Mouse (Mus musculus) heart, embryonic 16.5 days (tissue): ENCODE measurements around the gene Nefh. TPM values are rescaled to one million over a fixed set of nuclear protein-coding genes. Genes with fewer than 3 reads are reported as not detected.
A peak's percentile ranks its signal among the peaks of the same experiment; 100 is the strongest.

Source experiments
- ATAC-seq: fragments of 200-750 bp; cut with Nextera tagmentation; replicated peaks from 2 replicates; pipeline ENCODE4 v1.8.0; 2017; ENCODE audit warnings: moderate number of reproducible peaks; ENCODE audit not compliant: insufficient read depth, low FRiP score; ENCODE audit errors: extremely low read depth
- H3K27ac ChIP-seq: fragments of 300-500 bp; sonication (generic); 2 replicates; pipeline ENCODE4 v1.5.1; 2014; ENCODE audit warnings: mild to moderate bottlenecking, low read length, control low read depth, moderate library complexity
- H3K27me3 ChIP-seq: fragments of 300-500 bp; sonication (generic); 2 replicates; pipeline ENCODE4 v1.6.1; 2014; ENCODE audit warnings: low read length, mixed read lengths; ENCODE audit not compliant: control insufficient read depth, insufficient read depth
- H3K36me3 ChIP-seq: fragments of 300-500 bp; sonication (generic); 2 replicates; pipeline ENCODE4 v1.6.1; 2014; ENCODE audit not compliant: control insufficient read depth, insufficient read depth
- H3K4me1 ChIP-seq: fragments of 300-500 bp; sonication (generic); 2 replicates; pipeline ENCODE4 v1.6.1; 2014; ENCODE audit warnings: low read length, mixed read lengths; ENCODE audit not compliant: control insufficient read depth, insufficient read depth
- H3K4me2 ChIP-seq: fragments of 300-500 bp; sonication (generic); 2 replicates; pipeline ENCODE4 v1.6.1; 2014; ENCODE audit warnings: low read depth, mild to moderate bottlenecking, control low read depth, low read length
- H3K4me3 ChIP-seq: fragments of 300-500 bp; sonication (generic); 2 replicates; pipeline ENCODE4 v1.5.1; 2014; ENCODE audit warnings: mild to moderate bottlenecking, control low read depth, low read length
- H3K9ac ChIP-seq: fragments of 300-500 bp; sonication (generic); 2 replicates; pipeline ENCODE4 v1.6.1; 2014; ENCODE audit warnings: low read length, control low read depth
- H3K9me3 ChIP-seq: fragments of 300-500 bp; sonication (generic); replicated peaks from 2 replicates; pipeline ENCODE4 v1.6.1; 2016; ENCODE audit warnings: low read length; ENCODE audit not compliant: control insufficient read depth
- WGBS: fragments of 180-500 bp; shearing (Covaris S2); extraction: QIAGEN DNeasy Blood & Tissue Kit; methylation state at CpG from one replicate; pipeline ENCODE4 v1.1.7; 2014; 5-methylcytosine and 5-hydroxymethylcytosine counted together
- polyA plus RNA-seq: library from polyadenylated mRNA; unstranded; fragments of >200 nt; fragmentation: Nextera tagmentation; extraction: Ambion mirVana; gene quantifications from 2 replicates; pipeline ENCODE4 v1.2.1, GENCODE M21; 2015

Nefh gene
- polyA plus RNA-seq, 1 experiment from 2014 or later = 0.60 TPM

DNA sequence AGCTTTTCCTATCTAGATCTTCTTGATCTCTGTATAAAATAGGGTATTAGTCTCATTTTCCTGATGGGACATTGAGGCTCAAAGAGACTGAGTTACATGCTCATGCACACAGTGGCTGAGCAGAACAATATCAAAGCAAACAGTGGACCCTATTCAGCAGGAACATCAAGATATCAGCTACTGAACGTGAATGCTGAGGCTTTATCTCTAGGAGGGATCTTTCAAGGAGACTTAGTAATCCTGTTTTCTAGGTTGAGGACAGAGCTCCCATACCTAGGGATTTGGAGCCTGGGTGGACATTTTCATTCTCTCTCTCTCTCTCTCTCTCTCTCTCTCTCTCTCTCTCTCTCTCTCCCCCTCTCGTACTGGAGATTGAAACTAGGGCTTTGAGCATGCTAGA lies 35.7 kb upstream of the Nefh start:
- H3K9ac ChIP-seq = no peak overlapping the region
- no peak overlapping the region for H3K4me3 ChIP-seq
- peaks cover 15% of the 10 kb centered on the region for H3K4me1 ChIP-seq
- no peaks in the 10 kb centered on the region for H3K27me3 ChIP-seq
- no peak overlapping the region for H3K27ac ChIP-seq
- H3K36me3 ChIP-seq = no peaks in the 10 kb centered on the region
- H3K4me2 ChIP-seq = no peak overlapping the region
- 66% methylated on average over 2 of the region's 2 CpGs for WGBS
- no peak for ATAC-seq
- no peaks in the 10 kb centered on the region for H3K9me3 ChIP-seq

- no peak overlapping the region for H3K9ac ChIP-seq
- no peak overlapping the region for H3K27ac ChIP-seq
- no peaks in the 10 kb centered on the region for H3K27me3 ChIP-seq
- no peaks in the 10 kb centered on the region for H3K36me3 ChIP-seq
- H3K9me3 ChIP-seq = no peaks in the 10 kb centered on the region
- H3K4me2 ChIP-seq = no peak overlapping the region
- H3K4me1 ChIP-seq = peaks cover 13% of the 10 kb centered on the region
- WGBS = 33% methylated on average over 3 of the region's 3 CpGs
- no peak overlapping the region for H3K4me3 ChIP-seq
- no peak for ATAC-seq
Observed at GRCm38 (mm10) chr11:4983010-4983409, 35.1 kb upstream of the Nefh start.

DNA sequence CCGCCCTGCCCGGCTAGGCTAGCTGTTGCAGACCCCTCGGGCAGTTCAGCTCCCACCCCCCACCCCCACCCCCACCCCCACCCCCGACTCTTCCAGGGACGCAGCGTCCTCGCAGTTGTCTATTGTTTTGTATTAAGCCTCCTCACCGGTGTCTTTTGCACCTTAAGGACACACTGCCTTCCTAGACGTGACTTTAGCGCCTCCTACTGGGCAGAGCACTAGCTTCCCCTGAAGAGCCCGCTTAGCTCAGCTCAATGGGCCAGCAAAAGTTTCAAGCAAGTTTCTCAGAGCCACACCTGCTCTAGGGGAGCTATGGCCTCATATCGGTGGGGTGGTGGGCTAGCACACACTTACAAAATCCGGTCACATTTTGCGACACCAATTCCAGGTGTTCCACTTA lies 27.8 kb upstream of the Nefh start:
- 0 out of 2 replicates have a peak, but pooled peaks have one; percentile 57 for ATAC-seq
- no peaks in the 10 kb centered on the region for H3K36me3 ChIP-seq
- no peak overlapping the region for H3K27ac ChIP-seq
- H3K27me3 ChIP-seq = no peaks in the 10 kb centered on the region
- peak overlapping the region; percentile 26; the same call in 1 of the 2 replicates for H3K4me2 ChIP-seq
- H3K4me1 ChIP-seq = no peaks in the 10 kb centered on the region
- H3K9ac ChIP-seq = no peak overlapping the region
- no peaks in the 10 kb centered on the region for H3K9me3 ChIP-seq
- 7% methylated on average over 14 of the region's 14 CpGs for WGBS
- no peak overlapping the region for H3K4me3 ChIP-seq

GRCm38 (mm10) chr11:4974376-4975122 lies 26.7 kb upstream of the Nefh start:
- Histone ChIP-seq H3K4me3 (no peak overlapping the region), H3K9ac (no peak overlapping the region), H3K36me3 (no peaks in the 10 kb centered on the region), H3K4me1 (no peaks in the 10 kb centered on the region), H3K27ac (peak overlapping the region; percentile 68), H3K9me3 (no peaks in the 10 kb centered on the region), H3K4me2 (no peak overlapping the region), H3K27me3 (no peaks in the 10 kb centered on the region)
- ATAC-seq = peak; percentile 50; the same call in 1 of the 2 replicates
- WGBS = 56% methylated on average over 11 of the region's 11 CpGs

GRCm38 (mm10) chr11:4973871-4974256 lies 26.0 kb upstream of the Nefh start:
- Histone ChIP-seq H3K9ac (no peak overlapping the region), H3K4me1 (no peaks in the 10 kb centered on the region), H3K27me3 (no peaks in the 10 kb centered on the region), H3K4me3 (no peak overlapping the region), H3K9me3 (no peaks in the 10 kb centered on the region), H3K36me3 (no peaks in the 10 kb centered on the region), H3K27ac (peak overlapping the region; percentile 44; the same call in 1 of the 2 replicates), H3K4me2 (no peak overlapping the region)
- 78% methylated on average over 2 of the region's 2 CpGs for WGBS
- no peak for ATAC-seq

DNA sequence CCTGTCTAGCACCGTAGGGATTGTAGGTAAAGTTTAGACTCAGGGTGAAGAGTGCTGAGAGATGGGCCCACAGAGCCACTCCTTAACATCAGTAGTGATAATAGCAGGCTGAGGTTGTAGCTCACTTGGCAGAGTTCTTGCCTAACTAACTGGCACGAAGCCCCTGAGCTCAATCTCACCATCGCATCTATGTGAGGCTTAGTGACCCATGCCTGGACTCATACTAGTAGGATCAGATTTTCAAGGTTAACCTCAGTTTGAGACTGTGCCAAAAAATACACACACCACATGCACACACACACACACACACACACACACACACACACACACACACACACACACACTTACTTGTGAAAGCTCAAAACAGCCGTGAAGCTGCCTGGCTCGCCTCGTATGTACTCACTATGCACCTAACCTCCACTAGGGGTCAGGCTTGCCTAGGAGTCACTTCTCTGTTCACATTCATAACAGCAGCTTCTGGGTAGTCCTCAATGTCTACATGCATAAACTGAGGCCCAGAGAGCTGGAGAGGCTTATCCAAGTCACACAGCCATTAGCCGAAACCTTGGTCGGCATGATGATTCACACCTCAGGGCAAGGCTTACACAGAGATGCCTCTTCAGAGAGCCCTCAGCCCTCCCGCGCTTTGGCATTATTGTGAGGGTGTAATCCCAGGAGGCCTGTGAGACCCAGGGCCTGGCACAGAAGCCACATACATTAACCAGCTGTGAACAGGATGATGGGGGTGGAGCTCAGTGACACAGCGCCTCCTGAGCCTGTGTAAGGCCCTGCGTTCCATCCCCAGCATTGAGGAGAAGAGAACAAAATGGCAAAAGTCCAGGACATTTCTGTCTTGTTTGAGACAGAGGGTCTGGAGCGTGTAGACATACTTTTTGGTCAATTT lies 25.4 kb upstream of the Nefh start:
- Histone ChIP-seq H3K4me3 (no peak overlapping the region), H3K27ac (no peak overlapping the region; the same call in 1 of the 2 replicates), H3K4me1 (no peaks in the 10 kb centered on the region), H3K9me3 (no peaks in the 10 kb centered on the region), H3K36me3 (no peaks in the 10 kb centered on the region), H3K4me2 (no peak overlapping the region), H3K27me3 (no peaks in the 10 kb centered on the region), H3K9ac (no peak overlapping the region)
- no peak for ATAC-seq
- WGBS = 51% methylated on average over 13 of the region's 13 CpGs

GRCm38 (mm10) chr11:4968376-4968775 lies 20.5 kb upstream of the Nefh start:
- no peaks in the 10 kb centered on the region for H3K36me3 ChIP-seq
- peaks cover 4% of the 10 kb centered on the region; the same call in 1 of the 2 replicates for H3K4me1 ChIP-seq
- no peak for ATAC-seq
- no peak overlapping the region for H3K4me2 ChIP-seq
- no peaks in the 10 kb centered on the region for H3K9me3 ChIP-seq
- H3K27ac ChIP-seq = no peak overlapping the region
- no peak overlapping the region for H3K9ac ChIP-seq
- 68% methylated on average over 10 of the region's 10 CpGs for WGBS
- no peaks in the 10 kb centered on the region for H3K27me3 ChIP-seq
- no peak overlapping the region for H3K4me3 ChIP-seq

- 33% methylated on average over 2 of the region's 2 CpGs for WGBS
- no peak overlapping the region for H3K9ac ChIP-seq
Observed at GRCm38 (mm10) chr11:4967549-4967948, 19.7 kb upstream of the Nefh start.

DNA sequence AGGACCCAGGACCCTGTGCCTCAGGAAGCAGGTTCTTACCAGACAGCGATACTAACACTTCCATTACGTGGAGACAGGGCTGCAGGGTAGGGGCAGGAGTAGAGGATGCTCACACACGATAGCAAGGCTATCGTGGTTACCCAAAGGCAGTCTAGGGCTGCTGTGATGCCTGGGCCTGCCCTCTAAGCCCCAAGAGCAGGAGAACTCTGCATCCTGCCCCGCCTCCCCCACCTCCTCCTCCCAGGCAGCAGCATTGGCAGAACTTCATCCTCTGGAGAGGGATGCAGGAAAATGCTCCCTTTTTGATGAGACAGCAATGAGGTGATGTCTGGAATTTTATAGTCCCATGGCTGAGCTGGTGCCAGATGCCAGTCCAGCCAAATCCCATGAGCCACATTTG lies 19.0 kb upstream of the Nefh start:
- no peak for ATAC-seq
- H3K9me3 ChIP-seq = no peaks in the 10 kb centered on the region
- H3K4me3 ChIP-seq = no peak overlapping the region
- H3K4me2 ChIP-seq = no peak overlapping the region
- H3K4me1 ChIP-seq = peaks cover 4% of the 10 kb centered on the region; the same call in 1 of the 2 replicates
- H3K36me3 ChIP-seq = no peaks in the 10 kb centered on the region
- WGBS = 54% methylated on average over 5 of the region's 5 CpGs
- no peak overlapping the region for H3K27ac ChIP-seq
- H3K9ac ChIP-seq = no peak overlapping the region
- H3K27me3 ChIP-seq = no peaks in the 10 kb centered on the region

More at GRCm38 (mm10) chr11:4967549-4967948, 19.7 kb upstream of the Nefh start:
- no peaks in the 10 kb centered on the region for H3K27me3 ChIP-seq
- H3K4me1 ChIP-seq = peaks cover 4% of the 10 kb centered on the region; the same call in 1 of the 2 replicates
- no peaks in the 10 kb centered on the region for H3K9me3 ChIP-seq
- ATAC-seq = no peak
- no peak overlapping the region for H3K27ac ChIP-seq
- H3K4me2 ChIP-seq = no peak overlapping the region
- H3K4me3 ChIP-seq = no peak overlapping the region
- H3K36me3 ChIP-seq = no peaks in the 10 kb centered on the region
